Mouse (Mus musculus) liver, embryonic 15.5 days (tissue): ENCODE results near the gene Hivep3. TPM values are rescaled to one million over a fixed set of nuclear protein-coding genes. Genes with fewer than 3 reads are reported as not detected.

Experiments used
- ATAC-seq: fragments of 200-750 bp; cut with Nextera tagmentation; 2 replicates; pipeline ENCODE4 v1.8.0; 2017; ENCODE audit warnings: moderate number of reproducible peaks, mild to moderate bottlenecking, moderate library complexity; ENCODE audit not compliant: insufficient read depth
- H3K27ac ChIP-seq: fragments of 300-500 bp; sonication (generic); replicated peaks from 2 replicates; pipeline ENCODE4 v1.5.1; 2015; ENCODE audit warnings: mild to moderate bottlenecking, inconsistent platforms
- H3K27me3 ChIP-seq: fragments of 300-500 bp; sonication (generic); 2 replicates; pipeline ENCODE4 v1.6.1; 2015; ENCODE audit warnings: mild to moderate bottlenecking, inconsistent platforms
- H3K36me3 ChIP-seq: fragments of 300-500 bp; sonication (generic); replicated peaks from 2 replicates; pipeline ENCODE4 v1.6.1; 2015; ENCODE audit warnings: moderate library complexity, mild to moderate bottlenecking, inconsistent platforms
- H3K4me1 ChIP-seq: fragments of 300-500 bp; sonication (generic); replicated peaks from 2 replicates; pipeline ENCODE4 v1.6.1; 2015; ENCODE audit warnings: inconsistent platforms
- H3K4me2 ChIP-seq: fragments of 300-500 bp; sonication (generic); 2 replicates; pipeline ENCODE4 v1.6.1; 2015; ENCODE audit warnings: moderate library complexity, mild to moderate bottlenecking, inconsistent platforms
- H3K4me3 ChIP-seq: fragments of 300-500 bp; sonication (generic); replicated peaks from 2 replicates; pipeline ENCODE4 v1.5.1; 2015; ENCODE audit warnings: mild to moderate bottlenecking, inconsistent platforms
- H3K9ac ChIP-seq: fragments of 300-500 bp; sonication (generic); 2 replicates; pipeline ENCODE4 v1.6.1; 2015; ENCODE audit warnings: moderate library complexity, mild to moderate bottlenecking, inconsistent platforms
- H3K9me3 ChIP-seq: fragments of 300-500 bp; sonication (generic); replicated peaks from 2 replicates; pipeline ENCODE4 v1.6.1; 2016; ENCODE audit warnings: inconsistent platforms
- WGBS: fragments of 180-500 bp; shearing (Covaris S2); methylation state at CpG from one replicate; pipeline ENCODE4 v1.1.7; 2015; ENCODE audit warnings: mixed read lengths; ENCODE audit not compliant: insufficient replicate concordance; 5-methylcytosine and 5-hydroxymethylcytosine counted together
- polyA plus RNA-seq: library from polyadenylated mRNA; unstranded; fragments of >200 nt; fragmentation: Nextera tagmentation; extraction: Ambion mirVana; gene quantifications from 2 replicates; pipeline ENCODE4 v1.2.1, GENCODE M21; 2015

The Hivep3 gene
- polyA plus RNA-seq, 1 experiment from 2014 or later = 1.9 TPM

DNA sequence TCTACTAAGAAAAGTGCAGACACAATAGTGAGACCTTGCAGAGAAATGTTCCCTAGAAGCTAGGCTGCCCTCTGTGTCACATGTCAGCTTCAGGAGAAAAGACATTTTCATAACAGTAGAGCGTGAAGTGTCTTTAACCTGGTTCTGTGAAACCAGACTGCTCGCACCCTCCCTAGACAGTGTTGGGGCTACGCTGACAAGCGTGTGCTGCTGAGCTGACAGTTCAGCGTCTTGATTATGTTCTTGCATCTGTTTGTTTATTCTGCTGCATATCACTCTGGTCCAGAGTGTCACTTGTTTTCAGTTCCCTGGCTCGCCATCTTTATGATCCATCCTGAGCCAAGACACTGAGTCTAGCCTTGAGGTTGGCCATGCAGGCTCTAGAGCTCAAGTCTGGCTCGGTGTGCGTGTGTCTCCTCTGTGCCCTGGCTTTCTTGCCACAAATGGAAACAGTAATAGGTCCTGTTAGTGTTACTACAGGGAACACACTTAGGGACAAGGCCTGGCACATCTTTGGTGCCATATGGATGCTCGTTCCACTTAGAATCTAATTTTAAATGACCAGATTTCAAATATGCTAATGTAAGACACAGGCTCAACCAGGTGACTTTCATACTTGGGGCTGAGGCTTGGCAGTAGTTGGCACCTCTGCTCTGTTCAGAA lies 28.0 kb downstream of the Hivep3 start:
- no peak for ATAC-seq
- H3K36me3 ChIP-seq = no peaks in the 10 kb centered on the region
- no peak overlapping the region for H3K4me2 ChIP-seq
- H3K4me1 ChIP-seq = no peaks in the 10 kb centered on the region
- no peaks in the 10 kb centered on the region for H3K9me3 ChIP-seq
- no peak overlapping the region for H3K4me3 ChIP-seq
- 74% methylated on average over 9 of the region's 9 CpGs for WGBS
- no peak overlapping the region for H3K27ac ChIP-seq
- no peak overlapping the region for H3K9ac ChIP-seq
- no peaks in the 10 kb centered on the region for H3K27me3 ChIP-seq

DNA sequence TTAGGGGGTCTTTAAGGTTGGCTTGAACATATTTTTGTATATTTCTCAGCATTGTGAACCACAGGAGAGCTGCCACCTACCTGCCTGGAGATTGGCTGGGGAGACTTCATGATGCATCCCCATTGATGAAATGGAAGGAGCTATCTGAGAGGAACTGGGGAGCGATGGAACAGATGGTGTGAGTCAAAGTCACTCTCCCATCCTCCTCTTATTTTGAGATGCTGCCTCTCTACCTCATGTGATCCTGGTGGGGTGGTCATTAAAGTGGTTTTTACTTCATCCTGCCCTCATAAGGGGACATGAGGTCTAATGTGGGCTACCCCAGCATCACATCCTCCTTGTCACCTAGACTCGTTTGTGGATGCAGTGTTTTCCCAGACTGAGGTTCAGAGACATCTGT lies 28.6 kb downstream of the Hivep3 start:
- no peak overlapping the region for H3K9ac ChIP-seq
- H3K36me3 ChIP-seq = no peaks in the 10 kb centered on the region
- H3K4me2 ChIP-seq = no peak overlapping the region
- no peaks in the 10 kb centered on the region for H3K4me1 ChIP-seq
- no peak for ATAC-seq
- WGBS = 42% methylated on average over 2 of the region's 2 CpGs
- no peak overlapping the region for H3K27ac ChIP-seq
- no peak overlapping the region for H3K4me3 ChIP-seq
- H3K27me3 ChIP-seq = no peaks in the 10 kb centered on the region
- no peaks in the 10 kb centered on the region for H3K9me3 ChIP-seq

DNA sequence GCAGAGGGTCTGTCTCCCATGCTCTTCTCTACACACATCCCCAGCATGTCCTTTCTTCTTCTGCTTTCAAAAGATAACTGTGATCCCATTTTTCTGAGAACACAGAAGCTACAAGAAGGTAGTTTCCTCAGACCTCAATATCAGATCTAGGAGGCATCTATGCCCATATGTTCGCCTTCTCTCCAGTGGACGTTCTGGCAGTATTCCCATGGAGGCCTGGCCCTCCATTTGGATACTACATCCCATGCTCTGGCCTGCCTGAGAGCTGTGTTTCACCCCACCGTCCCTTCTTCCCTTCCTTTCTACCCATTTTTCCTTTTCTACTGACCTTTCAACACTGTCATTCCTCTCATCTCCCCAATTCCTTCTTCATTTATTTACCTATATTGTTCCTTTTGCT lies 34.5 kb downstream of the Hivep3 start:
- 48% methylated on average over 3 of the region's 3 CpGs for WGBS
- Histone ChIP-seq H3K4me3 (no peak overlapping the region), H3K4me1 (no peaks in the 10 kb centered on the region), H3K9ac (no peak overlapping the region), H3K27ac (no peak overlapping the region), H3K36me3 (no peaks in the 10 kb centered on the region), H3K4me2 (no peak overlapping the region), H3K9me3 (no peaks in the 10 kb centered on the region), H3K27me3 (no peaks in the 10 kb centered on the region)
- no peak for ATAC-seq

DNA sequence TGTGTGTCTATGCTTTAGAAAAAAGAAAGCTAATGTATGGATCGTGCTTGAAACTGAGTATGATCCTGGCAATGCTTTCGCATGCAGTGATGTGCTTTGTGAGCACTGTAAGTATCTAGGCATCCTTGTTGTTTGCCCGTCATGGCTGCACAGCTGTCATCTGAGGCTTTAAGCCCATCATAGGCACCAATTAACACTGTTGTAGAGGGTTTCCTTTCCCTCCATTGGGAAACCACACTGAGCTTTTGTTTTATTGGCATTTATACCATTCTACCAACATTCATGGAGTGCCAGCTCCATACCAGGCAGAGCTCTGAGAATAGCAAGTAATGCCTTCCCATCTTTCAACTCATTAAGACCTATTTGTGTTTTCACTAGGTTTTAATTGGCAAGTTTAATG lies 42.3 kb downstream of the Hivep3 start:
- Histone ChIP-seq H3K36me3 (no peaks in the 10 kb centered on the region), H3K9me3 (no peaks in the 10 kb centered on the region), H3K4me3 (no peak overlapping the region), H3K4me1 (no peaks in the 10 kb centered on the region), H3K4me2 (no peak overlapping the region), H3K27ac (no peak overlapping the region), H3K27me3 (no peaks in the 10 kb centered on the region), H3K9ac (no peak overlapping the region)
- WGBS = 46% methylated on average over 3 of the region's 3 CpGs
- no peak for ATAC-seq

DNA sequence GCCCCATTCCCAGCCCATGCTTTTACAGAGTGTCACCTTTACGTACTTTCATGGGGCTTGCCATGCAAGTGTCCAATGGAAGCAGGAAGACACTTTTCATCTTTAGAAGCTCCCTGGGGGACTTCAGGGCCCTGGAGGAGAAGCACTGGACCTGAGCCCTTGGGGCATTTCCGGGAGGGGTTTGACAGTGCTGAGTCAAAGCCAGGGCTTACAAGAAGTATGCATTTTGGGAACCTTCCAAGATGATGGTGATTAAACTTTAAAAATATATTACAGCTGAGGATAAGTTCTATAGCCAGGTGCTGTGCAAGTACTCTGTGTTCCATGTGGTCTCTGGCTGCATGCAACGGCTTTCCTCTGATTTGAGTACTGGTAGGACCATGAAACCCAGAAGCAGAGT lies 43.6 kb downstream of the Hivep3 start:
- Histone ChIP-seq H3K4me3 (no peak overlapping the region), H3K27ac (no peak overlapping the region), H3K4me1 (no peaks in the 10 kb centered on the region), H3K4me2 (no peak overlapping the region), H3K9ac (no peak overlapping the region), H3K9me3 (no peaks in the 10 kb centered on the region), H3K36me3 (no peaks in the 10 kb centered on the region), H3K27me3 (no peaks in the 10 kb centered on the region)
- no peak for ATAC-seq
- 65% methylated on average over 3 of the region's 3 CpGs for whole genome bisulfite sequencing

DNA sequence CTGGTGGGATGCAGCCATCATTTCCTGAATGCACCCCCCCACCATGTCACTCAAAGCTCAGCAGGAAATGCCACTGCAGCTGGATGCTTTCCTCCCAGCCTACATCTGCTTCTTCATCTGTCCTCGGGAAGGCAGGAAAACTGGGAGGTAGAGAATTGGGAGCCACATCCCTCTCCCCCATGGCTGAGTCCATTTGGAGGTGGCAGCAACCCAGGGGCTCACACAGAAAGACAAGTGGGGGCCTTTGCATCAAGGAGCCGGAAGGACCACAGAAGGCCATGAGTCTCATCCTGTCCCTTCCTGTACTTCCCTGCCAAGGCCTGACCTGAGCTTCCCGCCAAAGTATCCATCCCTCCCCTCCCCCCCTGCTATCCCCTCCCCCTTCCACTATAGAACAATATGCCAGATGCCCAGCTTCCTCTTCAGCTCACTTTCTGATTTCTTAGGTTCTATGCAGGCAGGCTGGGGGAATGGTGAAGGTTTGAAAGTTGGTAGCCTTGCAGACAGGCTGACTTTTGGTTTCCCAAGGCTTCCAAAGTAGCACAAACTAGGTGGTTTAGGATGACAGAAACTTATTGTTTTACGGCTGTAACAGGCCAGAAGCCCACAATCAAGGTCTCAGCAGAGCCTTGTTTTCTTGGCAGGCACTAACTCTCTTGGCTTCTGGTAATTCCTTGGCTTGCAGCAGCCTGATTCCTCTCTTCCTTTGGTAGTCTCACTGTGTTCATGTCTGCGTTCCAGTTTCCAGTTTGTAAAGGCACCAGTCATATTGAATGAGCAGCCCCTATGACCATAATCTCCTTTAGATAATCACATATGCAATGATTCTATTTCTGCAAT lies 46.2 kb downstream of the Hivep3 start:
- WGBS = 30% methylated on average over 5 of the region's 5 CpGs
- Histone ChIP-seq H3K9ac (no peak overlapping the region), H3K4me3 (no peak overlapping the region), H3K4me2 (no peak overlapping the region), H3K4me1 (no peaks in the 10 kb centered on the region), H3K27ac (no peak overlapping the region), H3K36me3 (no peaks in the 10 kb centered on the region), H3K27me3 (no peaks in the 10 kb centered on the region), H3K9me3 (no peaks in the 10 kb centered on the region)
- ATAC-seq = no peak

DNA sequence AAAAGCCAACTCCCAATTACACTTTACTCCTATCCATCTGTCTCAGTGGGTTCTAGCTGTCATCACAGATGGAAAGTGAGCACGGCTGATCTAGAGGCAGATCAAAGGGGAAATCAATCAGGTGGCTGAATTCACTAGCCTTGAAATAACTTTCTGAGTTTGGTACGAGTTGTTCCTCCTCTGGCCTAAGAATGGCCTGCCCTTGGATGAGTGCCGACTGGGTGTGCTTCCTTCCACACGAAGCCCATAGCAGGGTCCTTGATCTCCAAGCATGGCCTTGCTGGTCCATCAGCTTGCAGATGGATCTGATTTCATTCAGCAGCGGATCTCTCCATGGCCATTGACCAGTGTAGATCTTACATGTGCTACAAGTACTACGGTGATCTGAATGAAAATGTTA lies 47.3 kb downstream of the Hivep3 start:
- H3K4me1 ChIP-seq = no peaks in the 10 kb centered on the region
- H3K27ac ChIP-seq = no peak overlapping the region
- H3K4me2 ChIP-seq = no peak overlapping the region
- WGBS = 48% methylated on average over 6 of the region's 6 CpGs
- H3K4me3 ChIP-seq = no peak overlapping the region
- ATAC-seq = no peak
- H3K9ac ChIP-seq = no peak overlapping the region
- no peaks in the 10 kb centered on the region for H3K36me3 ChIP-seq
- H3K27me3 ChIP-seq = no peaks in the 10 kb centered on the region
- H3K9me3 ChIP-seq = no peaks in the 10 kb centered on the region

DNA sequence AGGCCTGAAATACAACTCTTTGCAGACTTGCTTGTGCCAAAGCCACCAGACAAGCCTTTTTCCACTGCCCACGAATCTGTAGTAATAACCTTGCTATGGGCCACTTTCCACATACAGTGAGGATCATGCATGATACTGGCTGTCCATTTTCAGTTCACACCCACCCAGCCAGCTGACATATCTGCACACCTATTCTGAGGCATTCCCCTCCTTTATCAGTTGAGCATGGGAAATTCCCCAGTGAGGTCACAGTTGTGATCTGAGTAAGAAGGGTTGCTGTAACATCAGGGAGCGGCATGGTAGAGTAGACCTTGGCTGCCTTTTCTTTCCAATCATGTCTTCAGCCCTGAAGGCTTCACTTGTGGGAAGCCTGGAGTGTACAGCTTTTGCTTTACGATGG lies 51.4 kb downstream of the Hivep3 start:
- no peaks in the 10 kb centered on the region for H3K36me3 ChIP-seq
- no peaks in the 10 kb centered on the region for H3K9me3 ChIP-seq
- H3K9ac ChIP-seq = no peak overlapping the region
- no peak overlapping the region for H3K4me3 ChIP-seq
- H3K4me1 ChIP-seq = no peaks in the 10 kb centered on the region
- no peak overlapping the region for H3K4me2 ChIP-seq
- no peak for ATAC-seq
- no peak overlapping the region for H3K27ac ChIP-seq
- no peaks in the 10 kb centered on the region for H3K27me3 ChIP-seq
- 56% methylated on average over 3 of the region's 3 CpGs for WGBS

DNA sequence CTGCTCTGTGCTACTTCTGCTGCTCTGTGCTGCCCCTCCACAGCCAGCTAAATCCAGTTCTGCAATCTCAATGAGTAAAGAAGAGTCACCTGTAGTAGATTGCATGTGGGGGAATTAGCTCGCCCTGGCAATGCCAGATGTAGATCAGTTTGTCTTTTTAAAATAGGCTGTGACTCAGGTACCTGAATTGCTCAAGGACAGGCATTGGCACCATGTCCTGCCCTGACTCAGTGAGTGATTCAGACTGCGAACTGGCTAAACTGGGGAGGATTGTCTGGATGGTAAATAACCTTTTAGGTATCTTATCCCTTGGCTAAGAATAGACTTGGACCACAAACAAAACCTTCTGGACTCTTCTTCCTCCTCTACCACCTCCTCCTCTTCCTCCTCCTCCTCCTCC lies 52.7 kb downstream of the Hivep3 start:
- Histone ChIP-seq H3K4me1 (no peaks in the 10 kb centered on the region), H3K4me3 (no peak overlapping the region), H3K36me3 (no peaks in the 10 kb centered on the region), H3K27ac (no peak overlapping the region), H3K9me3 (no peaks in the 10 kb centered on the region), H3K4me2 (no peak overlapping the region), H3K27me3 (no peaks in the 10 kb centered on the region), H3K9ac (no peak overlapping the region)
- no peak for ATAC-seq
- 49% methylated on average over 2 of the region's 2 CpGs for WGBS

DNA sequence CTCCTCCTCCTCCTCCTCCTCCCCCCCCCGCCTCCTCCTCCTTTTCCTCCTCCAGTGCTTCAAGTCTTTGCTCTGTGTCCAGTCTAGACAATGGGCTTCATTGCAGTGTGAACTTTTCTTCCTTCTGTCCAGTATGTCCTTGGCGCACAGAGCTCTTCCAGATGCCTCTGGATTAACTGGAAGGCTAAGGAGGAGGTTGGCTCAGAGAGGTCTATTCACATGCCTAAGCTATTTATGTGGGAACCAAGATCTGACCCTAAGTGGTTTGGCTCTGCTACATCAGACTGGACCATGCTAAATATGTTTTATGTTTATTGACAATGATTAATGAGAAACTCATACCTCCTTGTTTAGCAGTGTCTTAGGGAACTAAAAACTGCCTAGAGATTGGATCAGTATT lies 53.1 kb downstream of the Hivep3 start:
- no peak overlapping the region for H3K4me3 ChIP-seq
- no peaks in the 10 kb centered on the region for H3K27me3 ChIP-seq
- H3K4me1 ChIP-seq = no peaks in the 10 kb centered on the region
- WGBS = 50% methylated on average over 1 of the region's 2 CpGs
- no peak for ATAC-seq
- no peaks in the 10 kb centered on the region for H3K36me3 ChIP-seq
- H3K4me2 ChIP-seq = no peak overlapping the region
- no peak overlapping the region for H3K27ac ChIP-seq
- H3K9me3 ChIP-seq = no peaks in the 10 kb centered on the region
- no peak overlapping the region for H3K9ac ChIP-seq

DNA sequence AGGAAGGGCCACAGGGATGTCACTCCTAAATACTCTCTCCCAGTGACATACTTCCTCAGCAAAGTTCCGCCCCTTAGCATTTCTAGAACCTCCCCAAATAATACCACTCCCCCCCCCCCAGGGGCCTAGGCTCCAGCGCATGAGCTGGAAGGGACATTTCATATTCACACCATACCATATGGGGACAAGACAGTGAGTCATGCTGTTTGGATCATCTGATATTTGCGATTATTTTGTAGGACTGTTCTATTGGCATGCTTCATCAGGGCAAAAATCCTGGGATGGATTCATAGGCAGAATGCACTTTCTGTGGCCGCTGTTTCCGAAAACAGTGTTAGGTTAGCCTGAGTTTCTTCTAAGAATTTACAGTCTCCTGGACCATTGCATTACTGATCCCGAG lies 55.2 kb downstream of the Hivep3 start:
- no peak overlapping the region for H3K27ac ChIP-seq
- H3K4me2 ChIP-seq = no peak overlapping the region
- WGBS = 74% methylated on average over 6 of the region's 6 CpGs
- H3K9ac ChIP-seq = no peak overlapping the region
- no peak for ATAC-seq
- no peak overlapping the region for H3K4me3 ChIP-seq
- H3K4me1 ChIP-seq = no peaks in the 10 kb centered on the region
- H3K36me3 ChIP-seq = no peaks in the 10 kb centered on the region
- H3K9me3 ChIP-seq = no peaks in the 10 kb centered on the region
- H3K27me3 ChIP-seq = no peaks in the 10 kb centered on the region
